Mouse (Mus musculus): ENCODE data around the gene Zdhhc25.

Gene Zdhhc25

DNA sequence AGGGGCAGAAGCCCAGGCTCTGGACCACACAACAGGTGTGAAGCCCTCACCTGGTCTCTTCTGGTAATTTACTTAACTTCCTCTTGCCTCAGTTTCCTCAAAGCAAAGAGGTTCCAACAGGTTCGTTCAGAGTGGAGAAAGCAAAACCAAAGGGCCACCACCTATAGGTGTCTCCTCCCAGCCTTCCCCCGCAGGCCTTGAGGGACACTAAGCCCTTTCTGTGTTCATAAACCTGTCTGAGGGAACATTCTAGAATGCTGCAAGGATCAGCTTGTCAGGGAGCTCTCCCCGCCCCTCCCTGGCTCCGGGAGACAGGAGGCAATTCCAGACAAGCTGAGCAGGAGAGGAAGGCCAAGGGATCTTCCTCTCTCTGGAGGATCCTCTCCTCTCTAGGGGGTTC is at the start of gene Zdhhc25:
Gene Zdhhc25 (plus strand): TSS at position 301 of the 400 bp plus-strand sequence.
- DNase-seq (ENCODE audit: low spot score), result no peak

- DNase-seq (ENCODE audit: low spot score), result no peak
Measured at GRCm38 (mm10) chr15:88552852-88553251, 47.2 kb upstream of the Zdhhc25 start.

GRCm38 (mm10) chr15:88555476-88555875 is 44.6 kb upstream of the Zdhhc25 start:
- DNase-seq (ENCODE audit: low spot score), result no peak

DNA sequence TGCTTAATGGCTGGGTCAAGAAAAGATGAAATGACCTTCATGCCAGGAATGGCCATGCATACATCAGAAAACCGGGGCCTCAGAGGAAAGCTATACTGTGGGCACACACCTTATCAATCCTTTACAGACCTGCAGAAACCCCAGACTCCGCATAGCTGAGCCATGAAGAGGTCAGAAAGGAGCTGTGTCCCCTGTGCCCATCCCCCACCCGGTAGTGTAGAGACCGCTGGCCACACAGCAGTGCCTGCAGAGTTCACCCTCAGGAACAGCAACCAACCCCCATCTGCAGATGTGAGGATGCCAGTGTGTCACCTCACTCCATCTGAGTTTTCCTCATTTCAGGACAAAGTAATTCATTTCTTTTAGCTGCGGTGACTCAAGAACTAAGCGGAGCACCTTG is 39.5 kb upstream of the Zdhhc25 start:
- no peak for DNase-seq (ENCODE audit: low spot score)

DNA sequence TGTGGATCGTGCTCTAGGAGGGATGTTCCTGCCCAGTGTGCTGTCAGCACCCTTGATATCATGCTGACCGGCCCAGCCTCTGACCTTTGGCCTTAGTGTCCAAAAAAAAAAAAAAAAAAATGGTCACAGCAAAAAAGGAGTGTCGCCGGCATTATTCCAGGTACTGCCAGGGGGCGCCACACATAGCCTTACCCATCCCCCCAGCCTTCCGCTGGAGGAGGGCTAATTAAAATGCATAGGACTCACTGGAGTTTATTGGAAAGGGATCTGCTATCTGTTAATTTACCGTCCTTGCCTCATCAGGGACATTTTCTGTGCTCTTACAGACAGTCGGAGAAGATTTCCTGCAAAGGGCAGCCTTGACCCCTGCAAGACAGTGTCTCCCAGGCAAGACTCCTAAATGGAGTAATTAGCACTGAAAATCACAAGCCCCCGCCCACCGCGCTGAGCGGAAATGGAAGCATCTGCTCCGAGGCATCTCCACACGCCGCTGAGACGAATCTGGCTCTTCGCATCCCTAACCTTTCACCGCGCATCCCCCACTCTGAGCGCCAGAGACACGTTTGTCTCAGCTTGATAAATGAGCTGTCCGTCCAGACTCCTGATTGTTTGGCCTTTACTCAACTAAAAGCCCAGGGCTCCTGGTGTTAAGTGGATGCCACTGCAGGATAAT is 38.9 kb upstream of the Zdhhc25 start:
- no peak for DNase-seq (ENCODE audit: low spot score)

DNA sequence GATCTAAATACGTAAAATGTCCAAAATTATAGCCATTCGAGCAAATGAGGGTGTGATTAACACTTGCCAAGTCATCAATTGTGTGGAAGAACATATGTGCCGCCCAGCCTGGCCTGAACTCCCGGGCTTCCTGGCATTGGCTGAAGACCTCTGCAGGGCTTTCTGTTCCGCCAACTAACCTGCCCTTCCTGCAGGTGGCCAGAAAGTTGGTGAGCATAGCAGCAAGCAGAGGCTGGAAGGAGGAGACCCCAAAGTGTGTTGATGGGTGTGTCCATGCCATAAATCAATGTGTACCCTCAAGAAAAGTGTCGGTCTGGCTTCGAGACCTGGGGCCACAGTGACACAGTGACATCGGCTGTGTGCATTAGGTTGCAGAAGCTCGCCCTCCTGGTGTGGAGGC is 34.8 kb upstream of the Zdhhc25 start:
- DNase-seq (ENCODE audit: low spot score), result no peak

DNA sequence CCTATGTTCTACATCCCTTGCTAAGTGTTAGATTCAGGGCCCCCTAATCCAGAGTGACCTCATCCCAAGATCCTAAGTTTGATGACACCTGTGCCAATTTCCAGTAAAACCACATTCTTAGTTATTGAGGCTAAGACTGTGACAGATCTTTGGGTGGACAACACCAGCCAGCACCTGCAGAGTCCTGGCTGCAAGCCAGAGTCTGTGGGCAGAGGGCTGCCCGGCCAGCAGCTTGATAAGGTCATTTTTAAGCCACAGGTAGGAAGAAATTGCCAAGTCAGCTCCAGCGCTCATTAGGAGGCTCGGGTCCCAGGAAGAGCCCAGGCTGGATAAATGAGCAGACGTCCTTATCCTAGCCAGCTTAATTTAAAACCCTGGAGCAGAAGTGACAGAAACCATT is 34.3 kb upstream of the Zdhhc25 start:
- no peak for DNase-seq (ENCODE audit: low spot score)

DNA sequence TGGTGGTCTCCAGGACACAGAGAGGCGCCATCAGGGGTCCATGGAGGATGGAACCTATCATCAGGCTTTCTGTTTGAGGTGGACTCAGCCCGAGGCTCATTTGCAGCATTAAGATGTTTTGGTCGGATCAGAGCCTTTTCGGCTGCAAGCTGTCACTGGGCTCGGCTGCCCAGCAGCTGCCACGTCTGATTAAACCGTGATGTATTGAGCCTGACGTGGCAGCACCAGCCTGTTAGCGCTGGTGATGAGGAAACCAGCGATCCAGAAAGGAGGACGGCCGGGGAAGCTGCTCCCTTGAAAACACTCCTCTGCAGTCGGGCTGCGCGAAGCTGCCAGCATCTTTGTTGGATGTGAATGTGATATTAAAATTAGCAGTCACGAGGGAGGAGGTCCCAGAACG is 29.4 kb upstream of the Zdhhc25 start:
- DNase-seq (ENCODE audit: low spot score), result no peak

DNA sequence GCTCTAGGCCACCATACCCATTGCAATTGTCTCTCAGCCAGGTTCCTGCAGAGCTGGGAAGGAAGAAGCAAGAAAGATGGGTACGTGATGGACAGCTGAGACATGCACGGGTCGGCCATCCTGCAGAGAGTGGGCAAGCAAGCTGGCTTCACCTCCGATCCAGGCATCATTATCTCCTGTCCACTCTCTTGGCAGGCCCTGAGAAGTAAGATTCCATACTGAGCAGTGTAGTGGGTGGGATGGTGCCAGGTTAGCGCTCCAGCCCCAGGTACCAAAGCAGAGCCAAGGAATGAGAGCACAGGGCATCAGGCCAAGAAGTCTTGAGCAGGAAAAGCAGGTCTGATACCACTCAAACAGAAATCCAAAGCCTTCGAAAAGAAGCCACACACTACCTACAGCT is 20.6 kb upstream of the Zdhhc25 start:
- no peak for DNase-seq (ENCODE audit: low spot score)

DNA sequence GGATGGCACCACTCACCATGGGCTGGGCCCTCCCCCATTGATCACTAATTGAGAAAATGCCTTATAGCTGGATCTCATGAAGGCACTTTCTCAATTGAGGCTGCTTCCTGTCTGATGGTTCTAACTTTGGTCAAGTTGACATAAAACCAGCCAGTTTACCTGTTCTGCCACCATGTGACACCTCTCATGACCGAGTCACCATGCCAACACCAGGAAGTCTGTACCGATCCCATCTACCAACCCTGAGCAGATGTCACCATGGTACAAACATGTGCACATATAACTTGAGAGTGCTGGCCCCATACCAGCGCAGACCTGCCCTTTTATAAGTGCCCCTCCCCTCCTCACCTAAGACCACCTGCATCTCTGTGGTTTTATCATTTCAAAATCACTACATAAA is 2.4 kb downstream of the Zdhhc25 start:
- DNase-seq (ENCODE audit: low spot score), result no peak

DNA sequence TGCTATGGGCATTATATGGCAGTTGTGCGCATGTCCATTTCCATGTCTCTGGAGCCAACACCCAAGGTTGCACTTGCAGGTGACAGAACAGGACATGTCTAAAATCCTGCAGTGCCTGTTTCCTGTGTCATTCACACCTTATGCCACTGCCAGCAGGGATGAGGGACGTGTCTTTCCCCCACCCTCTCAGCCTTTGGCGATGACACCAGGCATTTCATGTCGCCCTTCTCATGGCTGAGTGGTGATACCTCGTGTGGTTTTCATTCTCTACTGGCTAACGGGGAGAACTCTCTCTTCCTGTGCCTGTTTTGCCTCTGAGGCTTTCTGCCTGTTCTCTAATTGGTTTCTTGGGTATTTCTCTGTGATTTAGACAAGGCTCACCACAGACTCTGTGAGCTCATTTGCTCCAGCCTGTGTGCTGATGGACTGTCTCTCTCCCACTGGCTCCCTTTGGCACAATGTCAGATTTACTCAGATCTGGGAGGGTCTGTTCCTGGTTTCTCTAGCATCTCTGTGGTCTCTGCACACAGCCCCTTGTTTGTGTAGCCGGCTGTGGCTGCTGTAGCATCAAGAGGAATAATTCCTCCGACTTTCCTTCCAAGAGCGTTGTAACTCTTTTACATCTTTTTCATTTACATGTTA is 3.1 kb downstream of the Zdhhc25 start:
- DNase-seq (ENCODE audit: low spot score), result no peak

GRCm38 (mm10) chr15:88603733-88604119 is 3.6 kb downstream of the Zdhhc25 start:
- DNase-seq (ENCODE audit: low spot score), result no peak

DNA sequence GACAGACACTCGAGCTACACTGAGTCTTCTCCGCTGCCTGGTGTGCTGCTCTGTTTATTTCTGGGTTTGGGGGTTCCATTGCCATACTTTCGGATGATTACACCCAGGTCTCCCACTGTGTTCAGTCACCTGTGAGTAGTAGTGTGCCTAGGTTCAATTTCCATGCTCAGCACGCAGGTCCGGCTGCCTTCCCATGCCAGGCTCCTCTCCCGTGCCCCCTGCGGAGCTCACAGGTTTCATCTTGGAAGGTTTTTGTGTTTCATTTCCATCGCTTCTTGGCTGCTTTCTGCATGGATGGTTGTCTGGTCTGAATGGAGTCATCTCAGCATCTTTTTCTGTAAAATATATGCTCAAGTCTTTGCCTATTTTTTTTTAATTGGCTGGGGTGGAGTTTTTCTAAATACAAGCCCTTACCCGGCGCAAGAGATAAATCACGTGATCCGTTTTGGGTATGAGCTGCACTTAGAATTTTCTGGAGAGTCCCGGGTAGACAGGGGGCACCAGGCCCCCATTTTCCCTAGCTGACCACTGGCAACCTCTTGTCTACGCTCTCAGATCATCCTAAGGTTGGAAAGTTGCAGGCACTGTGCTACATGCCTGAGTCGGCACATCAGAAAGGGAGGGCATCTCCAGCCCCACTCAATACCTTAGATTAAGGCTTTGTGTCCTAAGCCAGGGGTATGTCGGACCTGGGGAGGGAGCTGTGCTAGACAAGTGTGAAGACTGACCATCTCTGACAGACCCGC is 4.7 kb downstream of the Zdhhc25 start:
- no peak for DNase-seq (ENCODE audit: low spot score)

- DNase-seq (ENCODE audit: low spot score), result no peak
Measured at GRCm38 (mm10) chr15:88605415-88605785, 5.3 kb downstream of the Zdhhc25 start.

GRCm38 (mm10) chr15:88617125-88617524 is 17.0 kb downstream of the Zdhhc25 start:
- no peak for DNase-seq (ENCODE audit: low spot score)

- DNase-seq (ENCODE audit: low spot score), result no peak
Measured at GRCm38 (mm10) chr15:88618008-88618773, 18.1 kb downstream of the Zdhhc25 start.

- DNase-seq (ENCODE audit: low spot score), result no peak
Measured at GRCm38 (mm10) chr15:88620017-88620416, 19.9 kb downstream of the Zdhhc25 start.

GRCm38 (mm10) chr15:88623891-88624290 is 23.8 kb downstream of the Zdhhc25 start:
- DNase-seq (ENCODE audit: low spot score), result no peak

DNA sequence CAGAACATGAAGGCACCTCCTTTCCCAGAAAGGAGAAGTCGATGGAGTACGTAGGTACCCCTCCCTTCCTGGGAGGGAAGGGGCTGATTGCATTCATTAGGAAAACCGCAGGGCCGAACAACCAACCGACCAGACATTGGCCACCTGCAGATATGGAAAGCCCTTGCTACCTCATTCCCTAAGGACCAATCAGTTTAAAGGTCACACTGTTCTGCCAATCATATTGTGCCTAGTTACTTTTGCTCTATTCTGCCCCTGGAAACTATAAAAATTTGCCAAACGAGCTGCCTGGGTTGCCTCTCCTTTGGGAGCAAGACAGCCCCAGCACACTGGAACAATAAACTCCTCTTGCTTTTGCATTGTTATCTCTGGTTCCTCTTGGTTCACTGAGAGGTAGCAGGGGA is 24.8 kb downstream of the Zdhhc25 start:
- DNase-seq (ENCODE audit: low spot score), result no peak

- DNase-seq (ENCODE audit: low spot score), result no peak
Measured at GRCm38 (mm10) chr15:88625303-88626066, 25.4 kb downstream of the Zdhhc25 start.

DNA sequence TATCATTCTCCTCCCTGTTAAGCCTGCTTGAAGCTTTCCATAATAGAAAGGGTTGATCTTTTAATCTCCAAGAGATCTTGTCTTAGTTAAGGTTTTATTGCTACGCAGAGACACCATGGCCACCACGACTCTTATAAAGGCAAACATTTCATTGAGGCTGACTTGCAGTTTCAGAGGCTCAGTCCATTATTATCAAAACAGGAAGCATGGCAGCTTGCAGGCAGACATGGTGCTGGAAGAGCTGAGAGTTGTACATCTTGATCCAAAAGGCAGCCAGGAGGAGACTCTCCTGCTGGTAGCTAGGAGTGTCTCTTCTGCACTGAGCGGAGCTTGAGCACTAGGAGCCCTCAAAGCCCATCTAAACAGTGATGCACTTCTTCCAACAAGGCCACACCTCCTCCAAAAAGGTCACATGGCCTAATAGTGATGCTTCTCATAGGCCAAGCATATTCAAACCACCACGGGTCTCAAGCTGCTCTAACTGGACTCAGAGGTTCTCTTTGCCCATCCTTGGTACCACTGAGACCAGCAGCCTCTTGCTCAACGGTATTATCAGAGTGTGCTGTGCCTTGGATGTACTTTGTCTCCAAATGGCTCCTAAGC is 26.9 kb downstream of the Zdhhc25 start:
- no peak for DNase-seq (ENCODE audit: low spot score)
